Mouse (Mus musculus) heart, adult 11 months (tissue): ENCODE measurements around the gene Stap1.

Source experiments
- DNase-seq: peaks from one replicate; pipeline ENCODE4 v3.0.0; 2022

Gene Stap1

GRCm38 (mm10) chr5:86071538-86071937 lies at the start of gene Stap1:
Gene Stap1, plus strand, starts transcription at chr5:86071746.
- DNase-seq, result peak; percentile 83

GRCm38 (mm10) chr5:86029820-86030219 lies 41.7 kb upstream of the Stap1 start:
- no peak for DNase-seq

- peak; percentile 75 for DNase-seq
Measured at GRCm38 (mm10) chr5:86063501-86063900, 8.0 kb upstream of the Stap1 start.

- DNase-seq, result peak; percentile 99
Measured at GRCm38 (mm10) chr5:86065101-86065875, 6.3 kb upstream of the Stap1 start, which contains the start of gene Cenpc1. Gene Cenpc1, minus strand, starts transcription at chr5:86065583.

- DNase-seq, result no peak
Measured at GRCm38 (mm10) chr5:86065876-86066550, 5.5 kb upstream of the Stap1 start.

- DNase-seq, result peak; percentile 98
Measured at GRCm38 (mm10) chr5:86066551-86066929, 5.0 kb upstream of the Stap1 start.

GRCm38 (mm10) chr5:86068451-86068850 lies 3.1 kb upstream of the Stap1 start:
- peak; percentile 51 for DNase-seq

- no peak for DNase-seq
Measured at GRCm38 (mm10) chr5:86069121-86069520, 2.4 kb upstream of the Stap1 start.

GRCm38 (mm10) chr5:86072756-86073386 lies 1.3 kb downstream of the Stap1 start:
- no peak for DNase-seq

GRCm38 (mm10) chr5:86078720-86079334 lies 7.3 kb downstream of the Stap1 start:
- DNase-seq, result peak; percentile 80

GRCm38 (mm10) chr5:86083987-86084386 lies 12.4 kb downstream of the Stap1 start:
- no peak for DNase-seq

- no peak for DNase-seq
Measured at GRCm38 (mm10) chr5:86084979-86085378, 13.4 kb downstream of the Stap1 start.

GRCm38 (mm10) chr5:86086751-86087150 lies 15.2 kb downstream of the Stap1 start:
- DNase-seq, result peak; percentile 90

GRCm38 (mm10) chr5:86094754-86095153 lies 23.2 kb downstream of the Stap1 start:
- DNase-seq, result no peak

GRCm38 (mm10) chr5:86098988-86099387 lies 27.4 kb downstream of the Stap1 start:
- DNase-seq, result no peak

- no peak for DNase-seq
Measured at GRCm38 (mm10) chr5:86100621-86101020, 29.1 kb downstream of the Stap1 start.

- DNase-seq, result no peak
Measured at GRCm38 (mm10) chr5:86102176-86102575, 30.6 kb downstream of the Stap1 start.

- no peak for DNase-seq
Measured at GRCm38 (mm10) chr5:86106610-86107009, 35.1 kb downstream of the Stap1 start.

- DNase-seq, result no peak
Measured at GRCm38 (mm10) chr5:86111074-86111473, 39.5 kb downstream of the Stap1 start.

GRCm38 (mm10) chr5:86113037-86113436 lies 41.5 kb downstream of the Stap1 start:
- no peak for DNase-seq

GRCm38 (mm10) chr5:86113997-86114396 lies 42.5 kb downstream of the Stap1 start:
- DNase-seq, result no peak

- DNase-seq, result no peak
Measured at GRCm38 (mm10) chr5:86118457-86119094, 47.0 kb downstream of the Stap1 start.

GRCm38 (mm10) chr5:86128749-86129148 lies 57.2 kb downstream of the Stap1 start:
- no peak for DNase-seq
